Mouse (Mus musculus) urinary bladder, adult 2 months (tissue): ENCODE data around the gene Dnaaf2. TPM values are rescaled to one million over a fixed set of nuclear protein-coding genes. Genes with fewer than 3 reads are reported as not detected.
A peak's percentile ranks its signal among the peaks of the same experiment; 100 is the strongest.

Source experiments
- DNase-seq: peaks from one replicate; pipeline ENCODE4 v3.0.0; 2022; ENCODE audit warnings: low spot score
- polyA plus RNA-seq: library from polyadenylated mRNA; depleted of rRNA; stranded (reverse); fragments of >200 nt; gene quantifications from 2 replicates; pipeline ENCODE4 v1.2.3, GENCODE M21; 2012; rRNA removed

Gene Dnaaf2
- polyA plus RNA-seq = 2.8 TPM in 2 replicates

GRCm38 (mm10) chr12:69198164-69198535, at the start of gene Dnaaf2:
TSS of gene Dnaaf2 (minus strand) at chr12:69198429.
- DNase-seq = no peak

- DNase-seq = peak; percentile 61
These were observed 43.7 kb upstream of the Dnaaf2 start for GRCm38 (mm10) chr12:69241771-69242431.

- no peak for DNase-seq
These were observed 43.2 kb upstream of the Dnaaf2 start for GRCm38 (mm10) chr12:69241405-69241770.

GRCm38 (mm10) chr12:69240876-69241275, 42.6 kb upstream of the Dnaaf2 start, which contains the start of gene Klhdc1:
TSS of gene Klhdc1 (plus strand) at chr12:69241176.
- DNase-seq = no peak

GRCm38 (mm10) chr12:69238284-69238683, 40.1 kb upstream of the Dnaaf2 start:
- no peak for DNase-seq

- no peak for DNase-seq
These were observed 37.6 kb upstream of the Dnaaf2 start for GRCm38 (mm10) chr12:69235782-69236181.

- DNase-seq = no peak
These were observed 31.0 kb upstream of the Dnaaf2 start for GRCm38 (mm10) chr12:69229251-69229650.

- DNase-seq = peak; percentile 76
These were observed 29.7 kb upstream of the Dnaaf2 start, which contains the start of gene Pole2 for GRCm38 (mm10) chr12:69227776-69228466. TSS of gene Pole2 (minus strand) at chr12:69228195.

GRCm38 (mm10) chr12:69220613-69221277, 22.5 kb upstream of the Dnaaf2 start:
- no peak for DNase-seq

- no peak for DNase-seq
These were observed 18.4 kb upstream of the Dnaaf2 start for GRCm38 (mm10) chr12:69216587-69216986.

- DNase-seq = no peak
These were observed 17.0 kb upstream of the Dnaaf2 start for GRCm38 (mm10) chr12:69215000-69215785.

GRCm38 (mm10) chr12:69214393-69214792, 16.2 kb upstream of the Dnaaf2 start:
- no peak for DNase-seq

GRCm38 (mm10) chr12:69213186-69213777, 15.1 kb upstream of the Dnaaf2 start:
- no peak for DNase-seq

- DNase-seq = no peak
These were observed 12.8 kb upstream of the Dnaaf2 start for GRCm38 (mm10) chr12:69211057-69211456.

GRCm38 (mm10) chr12:69210056-69210979, 12.1 kb upstream of the Dnaaf2 start:
- no peak for DNase-seq

GRCm38 (mm10) chr12:69208520-69208919, 10.3 kb upstream of the Dnaaf2 start:
- no peak for DNase-seq

GRCm38 (mm10) chr12:69207926-69208325, 9.7 kb upstream of the Dnaaf2 start:
- no peak for DNase-seq

GRCm38 (mm10) chr12:69207396-69207795, 9.2 kb upstream of the Dnaaf2 start:
- DNase-seq = no peak

GRCm38 (mm10) chr12:69204052-69204833, 6.0 kb upstream of the Dnaaf2 start, which contains the start of gene Gm49384:
TSS of gene Gm49384 (minus strand) at chr12:69204267.
- DNase-seq = no peak

GRCm38 (mm10) chr12:69198985-69199384, 756 bp upstream of the Dnaaf2 start:
- DNase-seq = no peak
